8 mouse cellular contexts compared by ENCODE assay signal in the genomic region with DNA sequence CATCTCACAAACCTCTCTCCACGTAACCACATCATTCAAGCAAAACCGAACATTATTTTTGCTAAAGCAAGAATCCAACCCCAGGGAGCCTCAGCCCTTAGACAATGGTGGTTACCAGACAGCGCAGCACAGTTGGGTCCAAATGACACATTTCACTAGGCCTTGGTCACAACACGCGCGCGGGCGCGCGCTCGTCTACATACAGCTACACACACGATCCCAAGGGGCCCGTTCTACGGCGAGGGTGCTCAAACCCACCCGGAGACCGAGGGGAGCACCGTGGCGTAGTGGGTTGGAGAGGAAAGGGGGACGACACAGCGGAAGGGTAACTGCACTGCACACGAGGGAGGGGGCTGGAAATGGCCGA. TPM values are rescaled to one million over a fixed set of nuclear protein-coding genes. Genes with fewer than 3 reads are reported as not detected.
DNase-seq lines count a peak whose midpoint lies in the region; ATAC-seq and TF ChIP-seq lines count a peak whose summit lies in the region.

No protein-coding gene starts in this region.

- H3K27me3 ChIP-seq in heart, embryonic 10.5 days (ENCODE audit: insufficient read depth, poor library complexity, severe bottlenecking) = no peaks in the 10 kb centered on the region
- H3K27me3 ChIP-seq in limb, embryonic 15.5 days = no peaks in the 10 kb centered on the region
- H3K27me3 ChIP-seq in midbrain, embryonic 16.5 days (ENCODE audit: control insufficient read depth, insufficient read depth, low read depth, low read length) = no peaks in the 10 kb centered on the region

- 0 out of 2 replicates have a peak, but pooled peaks have one; percentile 12 for TF ChIP-seq POLR2A in bone marrow, adult 2 months (IDR thresholded peaks at IDR 0.05; ENCODE audit: borderline replicate concordance, control insufficient read depth, low read depth, low read length)
- TF ChIP-seq POLR2A in embryonic fibroblast, embryonic 13.5 days (IDR thresholded peaks at IDR 0.05; ENCODE audit: low read depth, low read length) = no peak

- under 1% methylated on average over 23 of the region's 23 CpGs for whole genome bisulfite sequencing in bone marrow, adult 2 months
- WGBS in heart, embryonic 10.5 days = under 1% methylated on average over 23 of the region's 23 CpGs
- WGBS in limb, embryonic 15.5 days = under 1% methylated on average over 23 of the region's 23 CpGs
- under 1% methylated on average over 23 of the region's 23 CpGs for WGBS in midbrain, embryonic 16.5 days

- H3K9ac ChIP-seq in limb, embryonic 15.5 days = peak overlapping the region; percentile 99
- peak overlapping the region; percentile 95 for H3K9ac ChIP-seq in midbrain, embryonic 16.5 days (ENCODE audit: low read depth, low read length)

- no peaks in the 10 kb centered on the region for H3K9me3 ChIP-seq in heart, embryonic 10.5 days
- no peaks in the 10 kb centered on the region for H3K9me3 ChIP-seq in limb, embryonic 15.5 days
- no peaks in the 10 kb centered on the region for H3K9me3 ChIP-seq in midbrain, embryonic 16.5 days (replicated peaks; ENCODE audit: control insufficient read depth, low read length, poor library complexity, severe bottlenecking)

- TF ChIP-seq CTCF in bone marrow, adult 2 months (IDR thresholded peaks at IDR 0.05; ENCODE audit: control insufficient read depth, insufficient read depth, low read length) = no peak
- no peak for TF ChIP-seq CTCF in embryonic fibroblast, embryonic 13.5 days (IDR thresholded peaks at IDR 0.05; ENCODE audit: borderline replicate concordance, insufficient read depth, low read length)

- H3K4me3 ChIP-seq in bone marrow, adult 2 months (replicated peaks; ENCODE audit: control insufficient read depth, low read depth, low read length) = peak overlapping the region; percentile 83
- H3K4me3 ChIP-seq in embryonic fibroblast, embryonic 13.5 days (ENCODE audit: insufficient read depth, low read length) = peak overlapping the region; percentile 74
- H3K4me3 ChIP-seq in heart, embryonic 10.5 days = peak overlapping the region; percentile 99
- H3K4me3 ChIP-seq in limb, embryonic 15.5 days = peak overlapping the region; percentile 91
- peak overlapping the region; percentile 92 for H3K4me3 ChIP-seq in midbrain, embryonic 16.5 days (ENCODE audit: low read depth, low read length)

- 0 out of 2 replicates have a peak, but pooled peaks cover 5% of the 10 kb centered on the region for H3K36me3 ChIP-seq in heart, embryonic 10.5 days
- no peaks in the 10 kb centered on the region for H3K36me3 ChIP-seq in limb, embryonic 15.5 days
- H3K36me3 ChIP-seq in midbrain, embryonic 16.5 days (ENCODE audit: control insufficient read depth, insufficient read depth, low read length) = no peaks in the 10 kb centered on the region

- H3K4me2 ChIP-seq in limb, embryonic 15.5 days = peak overlapping the region; percentile 63
- peak overlapping the region; percentile 81 for H3K4me2 ChIP-seq in midbrain, embryonic 16.5 days (ENCODE audit: low read length)

- peak overlapping the region; percentile 81 for H3K27ac ChIP-seq in bone marrow, adult 2 months (ENCODE audit: control insufficient read depth, insufficient read depth, low read depth, low read length, poor library complexity)
- H3K27ac ChIP-seq in embryonic fibroblast, embryonic 13.5 days (ENCODE audit: insufficient read depth, low read length) = peak overlapping the region; percentile 62
- peak overlapping the region; percentile 99 for H3K27ac ChIP-seq in heart, embryonic 10.5 days
- peak overlapping the region; percentile 100 for H3K27ac ChIP-seq in limb, embryonic 15.5 days
- peak overlapping the region; percentile 100 for H3K27ac ChIP-seq in midbrain, embryonic 16.5 days (ENCODE audit: low read length)

- ATAC-seq in limb, embryonic 15.5 days (ENCODE audit: insufficient number of reproducible peaks, low FRiP score, low TSS enrichment, low read depth) = no peak
- ATAC-seq in midbrain, embryonic 16.5 days = peak; percentile 8

- no peaks in the 10 kb centered on the region; the same call in 1 of the 2 replicates for H3K4me1 ChIP-seq in bone marrow, adult 2 months (ENCODE audit: control insufficient read depth, insufficient read depth, low read length)
- peaks cover 3% of the 10 kb centered on the region for H3K4me1 ChIP-seq in embryonic fibroblast, embryonic 13.5 days (ENCODE audit: control insufficient read depth, insufficient read depth, low read length)
- peaks cover 7% of the 10 kb centered on the region; the same call in 1 of the 2 replicates for H3K4me1 ChIP-seq in heart, embryonic 10.5 days
- H3K4me1 ChIP-seq in limb, embryonic 15.5 days = peaks cover 8% of the 10 kb centered on the region; the same call in 1 of the 2 replicates
- H3K4me1 ChIP-seq in midbrain, embryonic 16.5 days (ENCODE audit: control insufficient read depth, insufficient read depth, low read length) = peaks cover 17% of the 10 kb centered on the region

- peak; percentile 79 to 80 for DNase-seq in B cell, adult 2 months
- DNase-seq in heart, embryonic 10.5 days (ENCODE audit: low spot score) = peak; percentile 85
- DNase-seq in kidney, adult 9 months = peak; percentile 60
- peak; percentile 65 to 72 for DNase-seq in spleen, postnatal 36 days (ENCODE audit: low spot score in 2 of 2)

RNA-seq across cellular contexts. Expression of a gene that starts 1.1 kb away (rescaled TPM):
- 16.4 and 17.2 TPM in 2 replicates for polyA plus RNA-seq in bone marrow, adult 2 months (2011; ENCODE audit: insufficient read depth, insufficient read length, low replicate concordance, missing spikeins)
- 95.7 and 110 TPM in 2 replicates for polyA plus RNA-seq in embryonic fibroblast, embryonic 13.5 days (2011; ENCODE audit: insufficient read length, low read depth, missing spikeins)
- 11.0 TPM in 2 replicates for polyA plus RNA-seq in heart, embryonic 10.5 days (2016; fragmentation: Nextera tagmentation; extraction: Ambion mirVana)
- polyA plus RNA-seq in limb, embryonic 15.5 days (2015; fragmentation: Nextera tagmentation; extraction: Ambion mirVana) = 15.7 and 18.2 TPM in 2 replicates
- 28.1 and 29.7 TPM in 2 replicates for polyA plus RNA-seq in midbrain, embryonic 16.5 days (2015; fragmentation: Nextera tagmentation; extraction: Ambion mirVana)
